Mouse (Mus musculus) CH12.LX (cell line): ENCODE data around the gene Col18a1. TPM values are rescaled to one million over a fixed set of nuclear protein-coding genes. Genes with fewer than 3 reads are reported as not detected.

ENCODE experiments used
- DNase-seq: peaks from one replicate; pipeline ENCODE4 v3.0.0-alpha.2; 2013; ENCODE audit errors: extremely low read depth
- H3K27ac ChIP-seq: 2 replicates; pipeline ENCODE4 v1.5.1; 2012; ENCODE audit warnings: low read depth, mild to moderate bottlenecking, control low read depth, moderate library complexity; ENCODE audit not compliant: insufficient read depth
- H3K27me3 ChIP-seq: replicated peaks from 2 replicates; pipeline ENCODE3; 2012; ENCODE audit warnings: inconsistent platforms
- H3K36me3 ChIP-seq, 2 experiments: replicated peaks in 1 of 2; 2 replicates each; pipeline versions ENCODE3 to v1.6.1; 2012; ENCODE audit warnings: inconsistent platforms in 1 of 2, low read length in 1 of 2, mild to moderate bottlenecking in 1 of 2, mixed read lengths in 1 of 2, moderate library complexity in 1 of 2; ENCODE audit not compliant: control insufficient read depth in 1 of 2, insufficient read depth in 1 of 2
- H3K4me1 ChIP-seq, 2 experiments: 2 replicates each; pipeline ENCODE4 v1.6.1; 2012; ENCODE audit warnings: inconsistent platforms in 1 of 2, moderate library complexity in 1 of 2; ENCODE audit not compliant: insufficient read depth in 2 of 2, control insufficient read depth in 1 of 2
- H3K4me2 ChIP-seq: 2 replicates; pipeline ENCODE4 v1.6.1; 2012; ENCODE audit warnings: low read depth, mild to moderate bottlenecking, control low read depth; ENCODE audit not compliant: poor library complexity, insufficient read depth, severe bottlenecking
- H3K4me3 ChIP-seq, 3 experiments: fragments of 150-350 bp in 1 of 3; sonication (generic) in 1 of 3; replicated peaks in 1 of 3; 2 replicates each; pipeline versions ENCODE3 to v1.5.1; 2011 to 2012; ENCODE audit warnings: low read depth in 2 of 3, low read length in 2 of 3, mild to moderate bottlenecking in 2 of 3, moderate library complexity in 2 of 3, control low read depth in 1 of 3, improper control_type of control experiment in 1 of 3, inconsistent platforms in 1 of 3, mixed read lengths in 1 of 3; ENCODE audit not compliant: poor library complexity in 1 of 3
- H3K79me2 ChIP-seq: replicated peaks from 2 replicates; pipeline ENCODE4 v1.6.1; 2012; ENCODE audit warnings: mild to moderate bottlenecking, moderate library complexity; ENCODE audit not compliant: control insufficient read depth, poor library complexity, insufficient read depth, severe bottlenecking; ENCODE audit errors: extremely low read depth
- H3K9ac ChIP-seq: 2 replicates; pipeline ENCODE4 v1.6.1; 2012; ENCODE audit warnings: low read depth, mild to moderate bottlenecking, control low read depth, moderate library complexity; ENCODE audit not compliant: insufficient read depth
- H3K9me3 ChIP-seq: replicated peaks from 2 replicates; pipeline ENCODE3; 2012; ENCODE audit warnings: low read length, inconsistent platforms, mixed read lengths
- CHD1 ChIP-seq: IDR thresholded peaks from 2 replicates; pipeline ENCODE4 v1.6.1; 2012; ENCODE audit warnings: low read depth, low read length, improper control_type of control experiment, inconsistent platforms
- CTCF ChIP-seq, 2 experiments: IDR thresholded peaks in 1 of 2; conservative IDR thresholded peaks in 1 of 2; 2 replicates each; pipeline ENCODE4 v1.5.1; 2011 to 2012; ENCODE audit warnings: low read depth in 2 of 2, low read length in 2 of 2, improper control_type of control experiment in 1 of 2, inconsistent platforms in 1 of 2, mild to moderate bottlenecking in 1 of 2, moderate library complexity in 1 of 2
- E2F4 ChIP-seq: IDR thresholded peaks from 2 replicates; pipeline ENCODE4 v1.6.1; 2011; ENCODE audit warnings: low read depth, low read length, improper control_type of control experiment; ENCODE audit not compliant: insufficient replicate concordance
- ELF1 ChIP-seq: IDR thresholded peaks from 2 replicates; pipeline ENCODE4 v1.6.1; 2014; ENCODE audit warnings: low read depth, mild to moderate bottlenecking, inconsistent platforms, low read length, improper control_type of control experiment
- EP300 ChIP-seq: IDR thresholded peaks from 2 replicates; pipeline ENCODE4 v1.6.1; 2011; ENCODE audit warnings: low read length, improper control_type of control experiment
- GABPA ChIP-seq: IDR thresholded peaks from 2 replicates; pipeline ENCODE4 v1.6.1; 2012; ENCODE audit warnings: low read depth, low read length, improper control_type of control experiment, inconsistent platforms; ENCODE audit not compliant: insufficient replicate concordance
- IRF4 ChIP-seq: IDR thresholded peaks from 2 replicates; pipeline ENCODE4 v1.6.1; 2014; ENCODE audit warnings: low read depth, mild to moderate bottlenecking, inconsistent platforms, low read length, improper control_type of control experiment
- MAZ ChIP-seq: IDR thresholded peaks from 2 replicates; pipeline ENCODE4 v1.6.1; 2012; ENCODE audit warnings: low read depth, mild to moderate bottlenecking, inconsistent platforms, low read length, improper control_type of control experiment, moderate library complexity
- MYC ChIP-seq: IDR thresholded peaks from 2 replicates; pipeline ENCODE4 v1.6.1; 2011; ENCODE audit warnings: low read depth, mild to moderate bottlenecking, improper control_type of control experiment, low read length
- NRF1 ChIP-seq: IDR thresholded peaks from 2 replicates; pipeline ENCODE4 v1.6.1; 2014; ENCODE audit warnings: low read depth, mild to moderate bottlenecking, inconsistent platforms, low read length, improper control_type of control experiment, moderate library complexity
- PAX5 ChIP-seq: IDR thresholded peaks from 2 replicates; pipeline ENCODE4 v1.6.1; 2012; ENCODE audit warnings: low read length, inconsistent platforms, mixed read lengths
- POLR2AphosphoS2 ChIP-seq: IDR thresholded peaks from 2 replicates; pipeline ENCODE4 v1.6.1; 2011; ENCODE audit warnings: low read depth, low read length, improper control_type of control experiment
- SMC3 ChIP-seq: IDR thresholded peaks from 2 replicates; pipeline ENCODE4 v1.6.1; 2011; ENCODE audit warnings: low read depth, low read length, improper control_type of control experiment
- TBP ChIP-seq: conservative IDR thresholded peaks from 2 replicates; pipeline ENCODE4 v1.6.1; 2011; ENCODE audit warnings: low read depth, low read length, improper control_type of control experiment
- TCF12 ChIP-seq: IDR thresholded peaks from 2 replicates; pipeline ENCODE4 v1.6.1; 2014; ENCODE audit warnings: low read depth, mild to moderate bottlenecking, inconsistent platforms, low read length, improper control_type of control experiment
- UBTF ChIP-seq: IDR thresholded peaks from 2 replicates; pipeline ENCODE4 v1.6.1; 2012; ENCODE audit warnings: low read depth, mild to moderate bottlenecking, inconsistent platforms, low read length, improper control_type of control experiment, moderate library complexity
- USF2 ChIP-seq: conservative IDR thresholded peaks from 2 replicates; pipeline ENCODE4 v1.6.1; 2011; ENCODE audit warnings: low read depth, low read length, improper control_type of control experiment
- ZNF384 ChIP-seq: IDR thresholded peaks from 2 replicates; pipeline ENCODE4 v1.6.1; 2012; ENCODE audit warnings: low read depth, low read length, improper control_type of control experiment, inconsistent platforms
- dilution Hi-C: fragments of 300-500 bp; cut with MboI; formaldehyde crosslinking; loops from 2 replicates; pipeline ENCODE4 v1.14.3; 2020; ENCODE audit warnings: low sequenced_read_pairs; ENCODE audit not compliant: extremely low pct_unique_long_range_greater_than_20kb, extremely low pct_ligation_motif_present
- in situ Hi-C: fragments of 300-500 bp; cut with MboI; formaldehyde crosslinking; loops from 3 replicates; pipeline ENCODE4 v1.14.3; 2019; ENCODE audit warnings: low sequenced_read_pairs, low pct_ligation_motif_present, low pct_unique_long_range_greater_than_20kb, mixed read lengths
- polyA plus RNA-seq: library from polyadenylated mRNA; unstranded; fragments of >175 nt; gene quantifications from 2 replicates; pipeline ENCODE4 v1.2.1, GENCODE M21; 2012; ENCODE audit warnings: low read depth; ENCODE audit not compliant: insufficient read length
- total RNA-seq, 2 experiments: library from RNA; depleted of rRNA; stranded (reverse); fragments of 300-350 nt in 1 of 2; fragments of >200 nt in 1 of 2; gene quantifications; 2 replicates each; pipeline ENCODE4 v1.2.3; 2012 to 2014

The Col18a1 gene
- total and polyA plus RNA-seq, 3 experiments, result 0.17 to 14.5 (median 1.7) TPM

- Histone ChIP-seq H3K27ac (no peak overlapping the region), H3K9me3 (no peaks in the 10 kb centered on the region), H3K79me2 (no peaks in the 10 kb centered on the region), H3K4me2 (no peak overlapping the region), H3K4me3 (no peak overlapping the region), H3K36me3 (no peaks in the 10 kb centered on the region), H3K27me3 (peaks cover 67% of the 10 kb centered on the region), H3K4me1 (no peaks in the 10 kb centered on the region), H3K9ac (no peak overlapping the region)
- TF ChIP-seq EP300 (no peak), PAX5 (no peak), TBP (no peak), USF2 (no peak), POLR2AphosphoS2 (no peak), NRF1 (no peak), ELF1 (no peak), CHD1 (no peak), CTCF (conservative IDR thresholded peaks at IDR 0.05 in 1 of 2, IDR thresholded peaks at IDR 0.05 in 1 of 2; ENCODE audit: low read depth in 2 of 2, low read length in 2 of 2) (no peak), UBTF (no peak), MYC (no peak), MAZ (no peak), E2F4 (no peak), SMC3 (no peak), ZNF384 (no peak)
- dilution Hi-C loops, result no loop called here
- in situ Hi-C loops, result no loop called here
- no peak for DNase-seq
Measured at GRCm38 (mm10) chr10:77150016-77150415, 16.3 kb downstream of the Col18a1 start.

- in situ Hi-C loops (loop anchor here (25.0 kb wide), 1 partner anchor 340 kb away; no protein-coding TSS in a partner anchor), dilution Hi-C loops (no loop called here)
- H3K27ac ChIP-seq, result no peak overlapping the region
- no peak overlapping the region for H3K4me2 ChIP-seq
- no peaks in the 10 kb centered on the region for H3K79me2 ChIP-seq
- no peaks in the 10 kb centered on the region for H3K36me3 ChIP-seq
- H3K4me1 ChIP-seq, result no peaks in the 10 kb centered on the region
- H3K9me3 ChIP-seq, result no peaks in the 10 kb centered on the region
- H3K4me3 ChIP-seq, result no peak overlapping the region
- H3K27me3 ChIP-seq, result peaks cover 71% of the 10 kb centered on the region
- no peak for TF ChIP-seq PAX5
- TF ChIP-seq IRF4, result no peak
- TF ChIP-seq POLR2AphosphoS2, result no peak
- TF ChIP-seq TCF12, result no peak
- no peak for TF ChIP-seq GABPA
- TF ChIP-seq MYC, result no peak
- no peak overlapping the region for H3K9ac ChIP-seq
- no peak for DNase-seq
Measured at GRCm38 (mm10) chr10:77147545-77147944, 18.8 kb downstream of the Col18a1 start.
